Mouse (Mus musculus) hindbrain, postnatal 0 days (tissue): ENCODE measurements around the gene Ift81. TPM values are rescaled to one million over a fixed set of nuclear protein-coding genes. Genes with fewer than 3 reads are reported as not detected.

Experiments used
- ATAC-seq: fragments of 200-750 bp; cut with Nextera tagmentation; 2 replicates; pipeline ENCODE4 v1.8.0; 2017; ENCODE audit warnings: mild to moderate bottlenecking, moderate TSS enrichment, moderate library complexity
- DNase-seq: peaks from one replicate; pipeline ENCODE4 v3.0.0-alpha.2; 2015; ENCODE audit warnings: low spot score
- H3K27ac ChIP-seq: fragments of 300-500 bp; sonication (generic); 2 replicates; pipeline ENCODE4 v1.5.1; 2014; ENCODE audit warnings: mild to moderate bottlenecking
- H3K27me3 ChIP-seq: fragments of 300-500 bp; sonication (generic); 2 replicates; pipeline ENCODE4 v1.6.1; 2014; ENCODE audit warnings: low read length, mixed read lengths; ENCODE audit not compliant: insufficient read depth
- H3K36me3 ChIP-seq: fragments of 300-500 bp; sonication (generic); 2 replicates; pipeline ENCODE4 v1.6.1; 2014; ENCODE audit warnings: low read length, mixed read lengths; ENCODE audit not compliant: insufficient read depth
- H3K4me1 ChIP-seq: fragments of 300-500 bp; sonication (generic); 2 replicates; pipeline ENCODE4 v1.6.1; 2014; ENCODE audit warnings: antibody characterized with exemption, low read length, mixed read lengths; ENCODE audit not compliant: insufficient read depth
- H3K4me2 ChIP-seq: fragments of 300-500 bp; sonication (generic); 2 replicates; pipeline ENCODE4 v1.6.1; 2014; ENCODE audit warnings: low read depth, mild to moderate bottlenecking, low read length, moderate library complexity, mixed read lengths
- H3K4me3 ChIP-seq: fragments of 300-500 bp; sonication (generic); 2 replicates; pipeline ENCODE4 v1.5.1; 2014; ENCODE audit warnings: low read length
- H3K9ac ChIP-seq: fragments of 300-500 bp; sonication (generic); replicated peaks from 2 replicates; pipeline ENCODE4 v1.6.1; 2014; ENCODE audit warnings: mild to moderate bottlenecking, low read length, moderate library complexity, mixed read lengths
- H3K9me3 ChIP-seq: fragments of 300-500 bp; sonication (generic); 2 replicates; pipeline ENCODE4 v1.6.1; 2016; ENCODE audit warnings: low read length, mixed read lengths
- CTCF ChIP-seq: IDR thresholded peaks from 2 replicates; pipeline ENCODE4 v1.5.1; 2016; ENCODE audit warnings: antibody characterized with exemption, control low read depth, low read depth
- WGBS: fragments of 180-500 bp; shearing (Covaris S2); extraction: QIAGEN DNeasy Blood & Tissue Kit; methylation state at CpG from one replicate; pipeline ENCODE4 v1.1.7; 2014; 5-methylcytosine and 5-hydroxymethylcytosine counted together
- polyA plus RNA-seq: library from polyadenylated mRNA; unstranded; fragments of >200 nt; fragmentation: Nextera tagmentation; extraction: Ambion mirVana; gene quantifications from 2 replicates; pipeline ENCODE4 v1.2.1, GENCODE M21; 2015
- total RNA-seq: library from RNA; depleted of rRNA; stranded (reverse); fragments of >200 nt; gene quantifications from 2 replicates; pipeline ENCODE4 v1.2.3, GENCODE M21; 2014; rRNA removed

Ift81 gene
- total RNA-seq: 21.3 and 32.3 TPM in 2 replicates
- 66.3 and 66.5 TPM in 2 replicates for polyA plus RNA-seq

GRCm38 (mm10) chr5:122613908-122614732 lies at the start of gene Ift81:
Gene Ift81, minus strand, starts transcription at chr5:122614518.
- Histone ChIP-seq H3K4me2 (peak within 1 kb of the TSS; percentile 76), H3K27ac (peak within 1 kb of the TSS; percentile 92), H3K9ac (peak within 1 kb of the TSS; percentile 89), H3K4me1 (peaks cover 5% of the 10 kb centered on the region; the same call in 1 of the 2 replicates), H3K9me3 (no peaks in the 10 kb centered on the region), H3K4me3 (peak within 1 kb of the TSS; percentile 90), H3K36me3 (no peaks in the 10 kb centered on the region; the same call in 1 of the 2 replicates), H3K27me3 (no peaks in the 10 kb centered on the region)
- ATAC-seq: peak; percentile 97
- peak; percentile 24; the same call in 1 of the 2 replicates for TF ChIP-seq CTCF
- DNase-seq: peak; percentile 98
- 1% methylated on average over 60 of the region's 67 CpGs for WGBS

- H3K9ac ChIP-seq: no peak overlapping the region
- no peak for TF ChIP-seq CTCF
- H3K4me1 ChIP-seq: no peaks in the 10 kb centered on the region
- H3K9me3 ChIP-seq: no peaks in the 10 kb centered on the region
- no peak overlapping the region for H3K4me3 ChIP-seq
- no peaks in the 10 kb centered on the region for H3K27me3 ChIP-seq
- no peak for ATAC-seq
- no peak overlapping the region for H3K27ac ChIP-seq
- H3K36me3 ChIP-seq: no peaks in the 10 kb centered on the region
- H3K4me2 ChIP-seq: no peak overlapping the region
- 98% methylated on average over 6 of the region's 6 CpGs for WGBS
- no peak for DNase-seq
These were observed 48.2 kb upstream of the Ift81 start for GRCm38 (mm10) chr5:122662501-122662900.

- Histone ChIP-seq H3K4me3 (no peak overlapping the region), H3K9me3 (no peaks in the 10 kb centered on the region), H3K4me1 (peaks cover 20% of the 10 kb centered on the region; the same call in 1 of the 2 replicates), H3K27me3 (no peaks in the 10 kb centered on the region), H3K36me3 (no peaks in the 10 kb centered on the region), H3K9ac (no peak overlapping the region), H3K4me2 (no peak overlapping the region), H3K27ac (no peak overlapping the region)
- WGBS: 95% methylated on average over 12 of the region's 12 CpGs
- DNase-seq (no peak), ATAC-seq (no peak)
- TF ChIP-seq CTCF: no peak
These were observed 42.5 kb upstream of the Ift81 start for GRCm38 (mm10) chr5:122656808-122657207.

- Histone ChIP-seq H3K4me2 (no peak overlapping the region), H3K4me1 (peaks cover 20% of the 10 kb centered on the region; the same call in 1 of the 2 replicates), H3K4me3 (no peak overlapping the region), H3K27me3 (no peaks in the 10 kb centered on the region), H3K27ac (peak overlapping the region; percentile 65), H3K9me3 (no peaks in the 10 kb centered on the region), H3K9ac (no peak overlapping the region), H3K36me3 (no peaks in the 10 kb centered on the region)
- 40% methylated on average over 5 of the region's 5 CpGs for WGBS
- ATAC-seq (no peak), DNase-seq (no peak)
- no peak for TF ChIP-seq CTCF
These were observed 39.9 kb upstream of the Ift81 start for GRCm38 (mm10) chr5:122654268-122654573.

- ATAC-seq (peak; percentile 76), DNase-seq (peak; percentile 54)
- no peaks in the 10 kb centered on the region for H3K36me3 ChIP-seq
- peak overlapping the region; percentile 25; the same call in 1 of the 2 replicates for H3K4me2 ChIP-seq
- no peak overlapping the region for H3K4me3 ChIP-seq
- H3K27me3 ChIP-seq: no peaks in the 10 kb centered on the region
- no peaks in the 10 kb centered on the region for H3K9me3 ChIP-seq
- peak overlapping the region; percentile 65 for H3K27ac ChIP-seq
- 15% methylated on average over 15 of the region's 15 CpGs for WGBS
- TF ChIP-seq CTCF: no peak
- no peak overlapping the region for H3K9ac ChIP-seq
- H3K4me1 ChIP-seq: peaks cover 20% of the 10 kb centered on the region; the same call in 1 of the 2 replicates
These were observed 39.3 kb upstream of the Ift81 start for GRCm38 (mm10) chr5:122653446-122654267.

GRCm38 (mm10) chr5:122653112-122653445 lies 38.8 kb upstream of the Ift81 start:
- H3K9ac ChIP-seq: no peak overlapping the region
- H3K4me3 ChIP-seq: no peak overlapping the region
- TF ChIP-seq CTCF: no peak
- H3K4me1 ChIP-seq: peaks cover 20% of the 10 kb centered on the region; the same call in 1 of the 2 replicates
- 17% methylated on average over 10 of the region's 10 CpGs for WGBS
- no peaks in the 10 kb centered on the region for H3K36me3 ChIP-seq
- H3K27me3 ChIP-seq: no peaks in the 10 kb centered on the region
- H3K27ac ChIP-seq: peak overlapping the region; percentile 65
- H3K4me2 ChIP-seq: peak overlapping the region; percentile 25; the same call in 1 of the 2 replicates
- DNase-seq (peak; percentile 46), ATAC-seq (0 out of 2 replicates have a peak, but pooled peaks have one; percentile 30)
- H3K9me3 ChIP-seq: no peaks in the 10 kb centered on the region
